Mouse (Mus musculus): ENCODE data around the gene Gm20538. TPM values are rescaled to one million over a fixed set of nuclear protein-coding genes. Genes with fewer than 3 reads are reported as not detected.

The Gm20538 gene
- total RNA-seq, 2 experiments from 2014 or later: not detected

- intact Hi-C loops (cut with DNase I): no loop called here
These were observed 52.4 kb downstream of the Gm20538 start for GRCm38 (mm10) chr19:44500240-44500639.

GRCm38 (mm10) chr19:44498936-44499335 lies 53.7 kb downstream of the Gm20538 start:
- intact Hi-C loops (cut with DNase I): loop anchor here (10.0 kb wide), 1 partner anchor 646 kb away; no protein-coding TSS in a partner anchor
- no peak for DNase-seq (ENCODE audit: low spot score in 2 of 2)

More at GRCm38 (mm10) chr19:44500240-44500639, 52.4 kb downstream of the Gm20538 start:
- DNase-seq (ENCODE audit: low spot score in 2 of 2): no peak

GRCm38 (mm10) chr19:44496941-44497340 lies 55.7 kb downstream of the Gm20538 start:
- intact Hi-C loops (cut with DNase I): loop anchor here (10.0 kb wide), 1 partner anchor 648 kb away; no protein-coding TSS in a partner anchor
- DNase-seq (ENCODE audit: low spot score in 2 of 2): no peak

- intact Hi-C loops (cut with DNase I): loop anchor here (10.0 kb wide), 1 partner anchor 648 kb away; no protein-coding TSS in a partner anchor
- DNase-seq (ENCODE audit: low spot score in 2 of 2): no peak
These were observed 56.1 kb downstream of the Gm20538 start for GRCm38 (mm10) chr19:44496511-44496910.

Other genes starting within 250 kb of the Gm20538 start
- gene Scd4, start 219.7 kb downstream of the Gm20538 start, total RNA-seq (2021): 1 to 10 TPM; 2.2 to 2.3 TPM
- 100 to 1,000 TPM; 148 to 162 TPM for gene Scd1, start 145.0 kb downstream of the Gm20538 start, total RNA-seq (2021)
- not detected for gene Wnt8b, start 59.4 kb downstream of the Gm20538 start, total RNA-seq (2021)
- under 1 TPM; 0.09 to 0.16 TPM for gene Sec31b, start 7.0 kb downstream of the Gm20538 start, total RNA-seq (2021)
- gene Ndufb8, start 2.6 kb upstream of the Gm20538 start, total RNA-seq (2021): 100 to 1,000 TPM; 360 to 373 TPM
- 10 to 100 TPM; 34.1 to 34.7 TPM for gene Hif1an, start 10.0 kb upstream of the Gm20538 start, total RNA-seq (2021)
- under 1 TPM; 0.11 to 0.16 TPM for gene Pax2, start 203.2 kb upstream of the Gm20538 start, total RNA-seq (2021)